Mouse (Mus musculus) heart, embryonic 14.5 days (tissue): Measurements from ENCODE around the gene Abca4. TPM values are rescaled to one million over a fixed set of nuclear protein-coding genes. Genes with fewer than 3 reads are reported as not detected.

Source experiments
- ATAC-seq: fragments of 200-750 bp; cut with Nextera tagmentation; 2 replicates; pipeline ENCODE4 v1.8.0; 2017; ENCODE audit warnings: low read depth, moderate TSS enrichment; ENCODE audit not compliant: insufficient number of reproducible peaks, insufficient read depth, low FRiP score
- H3K27ac ChIP-seq, 2 experiments: fragments of 200-500 bp in 1 of 2; fragments of 300-500 bp in 1 of 2; sonication (generic) in 1 of 2; replicated peaks in 1 of 2; 2 replicates each; pipeline ENCODE4 v1.5.1; 2012 to 2014; ENCODE audit warnings: low read depth in 2 of 2, low read length in 2 of 2, control low read depth in 1 of 2, mild to moderate bottlenecking in 1 of 2, mixed read lengths in 1 of 2; ENCODE audit not compliant: control insufficient read depth in 1 of 2, insufficient read depth in 1 of 2
- H3K27me3 ChIP-seq: fragments of 300-500 bp; sonication (generic); 2 replicates; pipeline ENCODE4 v1.6.1; 2014; ENCODE audit warnings: mild to moderate bottlenecking, low read length, control low read depth; ENCODE audit not compliant: control insufficient read depth, insufficient read depth
- H3K36me3 ChIP-seq: fragments of 300-500 bp; sonication (generic); 2 replicates; pipeline ENCODE4 v1.6.1; 2014; ENCODE audit warnings: mild to moderate bottlenecking, control low read depth, low read length, mixed read lengths; ENCODE audit not compliant: control insufficient read depth, insufficient read depth
- H3K4me1 ChIP-seq, 2 experiments: fragments of 200-500 bp in 1 of 2; fragments of 300-500 bp in 1 of 2; sonication (generic) in 1 of 2; 2 replicates each; pipeline ENCODE4 v1.6.1; 2012 to 2014; ENCODE audit warnings: low read length in 2 of 2, control low read depth in 1 of 2, mixed read lengths in 1 of 2; ENCODE audit not compliant: control insufficient read depth in 2 of 2, insufficient read depth in 2 of 2
- H3K4me2 ChIP-seq: fragments of 300-500 bp; sonication (generic); 2 replicates; pipeline ENCODE4 v1.6.1; 2014; ENCODE audit warnings: mild to moderate bottlenecking, low read length
- H3K4me3 ChIP-seq, 2 experiments: fragments of 200-500 bp in 1 of 2; fragments of 300-500 bp in 1 of 2; sonication (generic) in 1 of 2; 2 replicates each; pipeline ENCODE4 v1.5.1; 2012 to 2014; ENCODE audit warnings: low read length in 2 of 2, mild to moderate bottlenecking in 2 of 2, control low read depth in 1 of 2, low read depth in 1 of 2, moderate library complexity in 1 of 2; ENCODE audit not compliant: control insufficient read depth in 1 of 2, insufficient read depth in 1 of 2
- H3K9ac ChIP-seq: fragments of 300-500 bp; sonication (generic); 2 replicates; pipeline ENCODE4 v1.6.1; 2014; ENCODE audit warnings: mild to moderate bottlenecking, low read length
- H3K9me3 ChIP-seq: fragments of 300-500 bp; sonication (generic); 2 replicates; pipeline ENCODE4 v1.6.1; 2016; ENCODE audit warnings: low read length, control low read depth; ENCODE audit not compliant: control insufficient read depth
- WGBS: fragments of 180-500 bp; shearing (Covaris S2); extraction: QIAGEN DNeasy Blood & Tissue Kit; methylation state at CpG from one replicate; pipeline ENCODE4 v1.1.7; 2014; 5-methylcytosine and 5-hydroxymethylcytosine counted together
- polyA plus RNA-seq: library from polyadenylated mRNA; unstranded; fragments of >200 nt; fragmentation: Nextera tagmentation; extraction: Ambion mirVana; gene quantifications from 2 replicates; pipeline ENCODE4 v1.2.1, GENCODE M21; 2014

Gene Abca4
- polyA plus RNA-seq, 1 experiment from 2014 or later: 3.9 TPM

GRCm38 (mm10) chr3:122034240-122034639 is 10.0 kb upstream of the Abca4 start:
- H3K9me3 ChIP-seq: no peaks in the 10 kb centered on the region
- ATAC-seq: no peak
- no peak overlapping the region for H3K9ac ChIP-seq
- H3K36me3 ChIP-seq: no peaks in the 10 kb centered on the region
- H3K27ac ChIP-seq: peak overlapping the region; percentile 18 to 84; a peak in 3 of 4 replicates
- WGBS: 46% methylated on average over 5 of the region's 5 CpGs
- H3K27me3 ChIP-seq: no peaks in the 10 kb centered on the region
- H3K4me2 ChIP-seq: no peak overlapping the region
- H3K4me1 ChIP-seq: peaks cover 13 to 18% of the 10 kb centered on the region in 2 experiments
- no peak overlapping the region for H3K4me3 ChIP-seq

GRCm38 (mm10) chr3:122035092-122035491 is 9.2 kb upstream of the Abca4 start:
- Histone ChIP-seq H3K9ac (no peak overlapping the region), H3K4me2 (no peak overlapping the region), H3K36me3 (no peaks in the 10 kb centered on the region), H3K4me1 (peaks cover 13 to 18% of the 10 kb centered on the region in 2 experiments), H3K4me3 (no peak overlapping the region), H3K27ac (no peak overlapping the region), H3K9me3 (no peaks in the 10 kb centered on the region), H3K27me3 (no peaks in the 10 kb centered on the region)
- ATAC-seq: no peak
- 59% methylated on average over 3 of the region's 3 CpGs for WGBS

DNA sequence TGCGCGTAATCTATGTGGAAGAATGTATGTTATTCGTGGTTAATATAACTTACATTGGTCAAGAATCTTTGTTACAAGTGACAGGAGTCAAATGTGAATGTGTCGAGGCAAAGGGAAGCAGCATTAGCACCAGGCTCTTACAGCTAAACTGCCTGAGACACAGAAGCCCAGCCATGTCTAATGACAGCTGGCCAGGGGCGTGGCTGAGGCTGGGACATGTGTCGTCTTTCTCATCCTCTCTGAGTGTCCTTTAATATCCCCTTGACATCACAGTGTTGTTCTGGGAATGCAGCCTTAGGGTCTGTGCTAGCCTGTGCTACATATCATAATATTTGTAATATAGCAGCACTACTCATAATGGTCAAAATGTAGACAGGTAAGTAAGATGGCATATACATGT is 3.7 kb upstream of the Abca4 start:
- H3K36me3 ChIP-seq: no peaks in the 10 kb centered on the region
- H3K4me3 ChIP-seq: no peak overlapping the region
- H3K4me2 ChIP-seq: no peak overlapping the region
- H3K9ac ChIP-seq: no peak overlapping the region
- no peak overlapping the region for H3K27ac ChIP-seq
- no peak for ATAC-seq
- no peaks in the 10 kb centered on the region for H3K27me3 ChIP-seq
- no peaks in the 10 kb centered on the region for H3K9me3 ChIP-seq
- WGBS: 73% methylated on average over 6 of the region's 6 CpGs
- peaks cover 18 to 27% of the 10 kb centered on the region in 2 experiments for H3K4me1 ChIP-seq

DNA sequence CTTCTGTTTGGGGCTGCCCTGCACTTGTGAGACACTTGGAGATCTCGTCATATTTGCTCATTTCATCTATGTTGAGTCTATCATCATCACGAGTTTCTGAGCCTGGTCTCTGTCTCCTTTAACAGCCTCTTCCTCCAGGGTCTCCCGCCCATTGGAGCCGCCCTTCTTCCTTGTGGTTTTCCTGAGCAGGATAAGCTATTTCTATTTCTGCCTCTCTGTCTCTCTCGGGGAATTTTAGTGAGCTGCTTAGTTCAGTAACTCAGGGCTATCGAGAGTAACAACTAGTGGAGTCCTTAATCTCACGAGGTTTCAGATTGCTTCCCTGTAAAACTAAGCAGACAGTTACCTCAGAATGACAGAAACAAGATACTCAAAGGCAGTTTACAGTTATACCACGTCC is 1.1 kb upstream of the Abca4 start:
- H3K4me1 ChIP-seq: peaks cover 40 to 49% of the 10 kb centered on the region in 2 experiments

DNA sequence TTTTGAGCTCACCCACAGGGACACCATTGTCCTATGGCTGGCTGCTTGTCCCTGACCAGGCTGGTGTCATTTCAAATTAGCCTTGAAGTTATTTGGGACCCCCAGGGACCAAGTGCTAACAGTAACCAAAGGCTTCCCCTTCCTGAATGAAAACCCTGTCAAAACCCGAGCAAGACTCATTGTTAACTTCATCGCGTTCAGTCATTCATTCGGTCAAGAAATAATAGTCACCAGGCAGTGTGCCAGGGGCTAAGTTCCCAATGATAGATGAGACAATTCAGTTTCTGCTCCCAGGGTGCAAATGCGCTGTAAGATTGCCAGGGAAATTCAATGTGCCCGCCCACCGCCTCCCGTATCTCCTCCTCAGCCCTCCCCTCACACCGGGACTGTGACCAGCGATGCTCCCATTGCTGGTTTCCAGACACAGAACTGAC is 2.0 kb downstream of the Abca4 start:
- Histone ChIP-seq H3K9me3 (no peaks in the 10 kb centered on the region), H3K36me3 (no peaks in the 10 kb centered on the region), H3K9ac (no peak overlapping the region), H3K4me3 (no peak overlapping the region), H3K27me3 (no peaks in the 10 kb centered on the region), H3K4me2 (no peak overlapping the region), H3K4me1 (peaks cover 46 to 58% of the 10 kb centered on the region in 2 experiments), H3K27ac (peak overlapping the region in 1 of 2 experiments; percentile 38; a peak in 1 of 4 replicates)
- no peak for ATAC-seq
- WGBS: 37% methylated on average over 10 of the region's 10 CpGs

More for the DNA sequence above, 1.1 kb upstream of the Abca4 start:
- Histone ChIP-seq H3K27me3 (no peaks in the 10 kb centered on the region), H3K9me3 (no peaks in the 10 kb centered on the region), H3K27ac (peak overlapping the region; percentile 50 to 52), H3K4me3 (peak overlapping the region in 1 of 2 experiments; percentile 2; a peak in 1 of 4 replicates), H3K4me2 (peak overlapping the region; percentile 43), H3K36me3 (no peaks in the 10 kb centered on the region), H3K9ac (no peak overlapping the region)
- no peak for ATAC-seq
- WGBS: 3% methylated on average over 8 of the region's 8 CpGs

DNA sequence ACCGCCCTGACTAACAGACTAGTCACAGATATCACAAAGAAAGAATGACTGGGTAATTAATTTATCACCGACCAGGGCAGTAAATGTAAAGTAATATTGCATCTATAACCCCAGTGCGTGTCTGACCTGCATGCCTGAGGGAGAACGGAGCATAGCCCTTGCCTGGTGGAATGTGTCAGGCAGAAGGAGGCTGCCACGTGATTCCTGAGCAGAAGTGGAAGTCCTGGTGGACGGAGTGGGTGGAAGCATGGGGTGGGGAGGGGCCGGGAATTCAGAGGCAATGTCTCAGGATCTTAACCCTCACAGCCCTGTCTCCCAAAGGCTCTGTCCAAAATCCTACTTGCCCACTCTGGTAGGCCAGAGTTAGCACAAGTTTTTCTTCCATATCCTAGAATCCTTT is 3.2 kb downstream of the Abca4 start:
- WGBS: 21% methylated on average over 7 of the region's 7 CpGs
- Histone ChIP-seq H3K27ac (peak overlapping the region; percentile 42 to 55), H3K27me3 (no peaks in the 10 kb centered on the region), H3K36me3 (no peaks in the 10 kb centered on the region), H3K9me3 (no peaks in the 10 kb centered on the region), H3K4me2 (peak overlapping the region; percentile 6; the same call in 1 of the 2 replicates), H3K4me1 (peaks cover 45 to 56% of the 10 kb centered on the region in 2 experiments), H3K9ac (no peak overlapping the region), H3K4me3 (no peak overlapping the region)
- peak; percentile 67 for ATAC-seq

GRCm38 (mm10) chr3:122047921-122048861 is 3.9 kb downstream of the Abca4 start:
- peak overlapping the region; percentile 6 for H3K4me2 ChIP-seq
- 0 out of 2 replicates have a peak, but pooled peaks have one; percentile 37 for ATAC-seq
- peaks cover 38 to 48% of the 10 kb centered on the region in 2 experiments for H3K4me1 ChIP-seq
- no peaks in the 10 kb centered on the region for H3K36me3 ChIP-seq
- no peak overlapping the region for H3K4me3 ChIP-seq
- WGBS: 22% methylated on average over 17 of the region's 17 CpGs
- peak overlapping the region; percentile 42 to 55 for H3K27ac ChIP-seq
- H3K27me3 ChIP-seq: no peaks in the 10 kb centered on the region
- H3K9ac ChIP-seq: peak overlapping the region; percentile 34; the same call in 1 of the 2 replicates
- no peaks in the 10 kb centered on the region for H3K9me3 ChIP-seq
